Mouse (Mus musculus): ENCODE measurements around the gene Gstt3. TPM values are rescaled to one million over a fixed set of nuclear protein-coding genes. Genes with fewer than 3 reads are reported as not detected.

Gene Gstt3
- total and polyA plus RNA-seq, 2 experiments = 181 to 198 TPM

GRCm38 (mm10) chr10:75756719-75757118 lies 24.5 kb downstream of the Gstt3 start:
- DNase-seq (ENCODE audit: extremely low read depth, low read depth, low spot score) = no peak
- no peak for TF ChIP-seq POLR2A (IDR thresholded peaks at IDR 0.05; ENCODE audit: extremely low read depth, insufficient read depth, low read length)
- TF ChIP-seq CTCF (IDR thresholded peaks at IDR 0.05; ENCODE audit: low read depth, low read length) = no peak
- 93% methylated on average over 11 of the region's 11 CpGs for WGBS
- Histone ChIP-seq H3K27ac (replicated peaks; ENCODE audit: insufficient read depth, low read depth, low read length) (no peak overlapping the region), H3K4me3 (ENCODE audit: insufficient read depth, low read depth, low read length) (no peak overlapping the region), H3K9ac (ENCODE audit: low read depth, low read length) (no peak overlapping the region), H3K4me1 (ENCODE audit: control insufficient read depth, insufficient read depth, low read length) (no peaks in the 10 kb centered on the region), H3K36me3 (ENCODE audit: control insufficient read depth, insufficient read depth, low read length) (peaks cover 18% of the 10 kb centered on the region), H3K79me2 (ENCODE audit: control insufficient read depth, insufficient read depth, low read length) (peaks cover 5% of the 10 kb centered on the region; the same call in 1 of the 2 replicates), H3K27me3 (ENCODE audit: control insufficient read depth, insufficient read depth, low read length) (no peaks in the 10 kb centered on the region)

- no peak overlapping the region for H3K4me3 ChIP-seq (ENCODE audit: insufficient read depth, low read depth, low read length)
- WGBS = 43% methylated on average over 3 of the region's 3 CpGs
- 0 out of 2 replicates have a peak, but pooled peaks cover 2% of the 10 kb centered on the region for H3K4me1 ChIP-seq (ENCODE audit: control insufficient read depth, insufficient read depth, low read length)
- no peak overlapping the region for H3K27ac ChIP-seq (replicated peaks; ENCODE audit: insufficient read depth, low read depth, low read length)
- no peak overlapping the region for H3K9ac ChIP-seq (ENCODE audit: low read depth, low read length)
- peak; percentile 55 for DNase-seq (ENCODE audit: extremely low read depth, low read depth, low spot score)
- H3K27me3 ChIP-seq (ENCODE audit: control insufficient read depth, insufficient read depth, low read length) = no peaks in the 10 kb centered on the region
- H3K79me2 ChIP-seq (ENCODE audit: control insufficient read depth, insufficient read depth, low read length) = no peaks in the 10 kb centered on the region
- peaks cover 16% of the 10 kb centered on the region for H3K36me3 ChIP-seq (ENCODE audit: control insufficient read depth, insufficient read depth, low read length)
- peak; percentile 76 for TF ChIP-seq CTCF (IDR thresholded peaks at IDR 0.05; ENCODE audit: low read depth, low read length)
- no peak for TF ChIP-seq POLR2A (IDR thresholded peaks at IDR 0.05; ENCODE audit: extremely low read depth, insufficient read depth, low read length)
These were observed 37.2 kb downstream of the Gstt3 start for GRCm38 (mm10) chr10:75744017-75744416.

- no peak overlapping the region for H3K4me3 ChIP-seq (ENCODE audit: insufficient read depth, low read depth, low read length)
- H3K36me3 ChIP-seq (ENCODE audit: control insufficient read depth, insufficient read depth, low read length) = peaks cover 19% of the 10 kb centered on the region
- H3K79me2 ChIP-seq (ENCODE audit: control insufficient read depth, insufficient read depth, low read length) = no peaks in the 10 kb centered on the region
- H3K9ac ChIP-seq (ENCODE audit: low read depth, low read length) = no peak overlapping the region
- no peak for DNase-seq (ENCODE audit: extremely low read depth, low read depth, low spot score)
- WGBS = 93% methylated on average over 12 of the region's 12 CpGs
- TF ChIP-seq CTCF (IDR thresholded peaks at IDR 0.05; ENCODE audit: low read depth, low read length) (no peak), POLR2A (IDR thresholded peaks at IDR 0.05; ENCODE audit: extremely low read depth, insufficient read depth, low read length) (no peak)
- no peaks in the 10 kb centered on the region for H3K27me3 ChIP-seq (ENCODE audit: control insufficient read depth, insufficient read depth, low read length)
- H3K4me1 ChIP-seq (ENCODE audit: control insufficient read depth, insufficient read depth, low read length) = 0 out of 2 replicates have a peak, but pooled peaks cover 2% of the 10 kb centered on the region
- H3K27ac ChIP-seq (replicated peaks; ENCODE audit: insufficient read depth, low read depth, low read length) = no peak overlapping the region
These were observed 37.8 kb downstream of the Gstt3 start for GRCm38 (mm10) chr10:75743369-75743768.

- WGBS = 41% methylated on average over 3 of the region's 3 CpGs
- Histone ChIP-seq H3K4me3 (ENCODE audit: insufficient read depth, low read depth, low read length) (no peak overlapping the region), H3K4me1 (ENCODE audit: control insufficient read depth, insufficient read depth, low read length) (0 out of 2 replicates have a peak, but pooled peaks cover 2% of the 10 kb centered on the region), H3K27me3 (ENCODE audit: control insufficient read depth, insufficient read depth, low read length) (no peaks in the 10 kb centered on the region), H3K9ac (ENCODE audit: low read depth, low read length) (no peak overlapping the region), H3K79me2 (ENCODE audit: control insufficient read depth, insufficient read depth, low read length) (no peaks in the 10 kb centered on the region), H3K27ac (replicated peaks; ENCODE audit: insufficient read depth, low read depth, low read length) (no peak overlapping the region), H3K36me3 (ENCODE audit: control insufficient read depth, insufficient read depth, low read length) (peaks cover 14% of the 10 kb centered on the region)
- no peak for TF ChIP-seq POLR2A (IDR thresholded peaks at IDR 0.05; ENCODE audit: extremely low read depth, insufficient read depth, low read length)
- no peak for DNase-seq (ENCODE audit: extremely low read depth, low read depth, low spot score)
These were observed 40.3 kb downstream of the Gstt3 start for GRCm38 (mm10) chr10:75740866-75741265.

- 97% methylated on average over 7 of the region's 7 CpGs for WGBS
- no peaks in the 10 kb centered on the region for H3K79me2 ChIP-seq (ENCODE audit: control insufficient read depth, insufficient read depth, low read length)
- no peaks in the 10 kb centered on the region for H3K27me3 ChIP-seq (ENCODE audit: control insufficient read depth, insufficient read depth, low read length)
- no peak overlapping the region for H3K4me3 ChIP-seq (ENCODE audit: insufficient read depth, low read depth, low read length)
- no peaks in the 10 kb centered on the region for H3K4me1 ChIP-seq (ENCODE audit: control insufficient read depth, insufficient read depth, low read length)
- H3K27ac ChIP-seq (replicated peaks; ENCODE audit: insufficient read depth, low read depth, low read length) = no peak overlapping the region
- DNase-seq (ENCODE audit: extremely low read depth, low read depth, low spot score) = no peak
- no peak overlapping the region for H3K9ac ChIP-seq (ENCODE audit: low read depth, low read length)
- TF ChIP-seq POLR2A (IDR thresholded peaks at IDR 0.05; ENCODE audit: extremely low read depth, insufficient read depth, low read length) (no peak), CTCF (IDR thresholded peaks at IDR 0.05; ENCODE audit: low read depth, low read length) (no peak)
- H3K36me3 ChIP-seq (ENCODE audit: control insufficient read depth, insufficient read depth, low read length) = peaks cover 37% of the 10 kb centered on the region
These were observed 55.8 kb downstream of the Gstt3 start for GRCm38 (mm10) chr10:75725449-75725848.

Other genes starting within 250 kb of the Gstt3 start
- under 0.01 TPM in 1 of 2 replicates, not detected in the other for gene Lrrc75b, start 221.1 kb downstream of the Gstt3 start, total RNA-seq (2014; rRNA removed)
- 0.02 TPM in 1 of 2 replicates, not detected in the other for gene Lrrc75b, start 221.1 kb downstream of the Gstt3 start, polyA plus RNA-seq (2012; rRNA removed)
- gene Ggt1, start 219.8 kb downstream of the Gstt3 start, total RNA-seq (2014; rRNA removed) = 0.54 and 0.92 TPM in 2 replicates
- 0.20 and 0.68 TPM in 2 replicates for gene Ggt1, start 219.8 kb downstream of the Gstt3 start, polyA plus RNA-seq (2012; rRNA removed)
- 1.2 and 2.0 TPM in 2 replicates for gene Ggt5, start 192.1 kb downstream of the Gstt3 start, total RNA-seq (2014; rRNA removed)
- gene Ggt5, start 192.1 kb downstream of the Gstt3 start, polyA plus RNA-seq (2012; rRNA removed) = 7.0 and 10.6 TPM in 2 replicates
- gene Susd2, start 137.4 kb downstream of the Gstt3 start, total RNA-seq (2014; rRNA removed) = 1.0 and 1.1 TPM in 2 replicates
- gene Susd2, start 137.4 kb downstream of the Gstt3 start, polyA plus RNA-seq (2012; rRNA removed) = 2.0 and 2.8 TPM in 2 replicates
- 7.8 and 12.7 TPM in 2 replicates for gene Cabin1, start 17.1 kb downstream of the Gstt3 start, total RNA-seq (2014; rRNA removed)
- gene Cabin1, start 17.1 kb downstream of the Gstt3 start, polyA plus RNA-seq (2012; rRNA removed) = 7.7 and 10.1 TPM in 2 replicates
- 347 and 388 TPM in 2 replicates for gene Ddt, start 8.0 kb downstream of the Gstt3 start, total RNA-seq (2014; rRNA removed)
- gene Ddt, start 8.0 kb downstream of the Gstt3 start, polyA plus RNA-seq (2012; rRNA removed) = 898 and 914 TPM in 2 replicates
- not detected in 2 replicates for gene Gm20441, start 460 bp downstream of the Gstt3 start, total RNA-seq (2014; rRNA removed)
- 0.37 and 0.80 TPM in 2 replicates for gene Gm20441, start 460 bp downstream of the Gstt3 start, polyA plus RNA-seq (2012; rRNA removed)
- gene Gstt1, start 17.2 kb upstream of the Gstt3 start, total RNA-seq (2014; rRNA removed) = 458 and 622 TPM in 2 replicates
- 1,012 and 1,223 TPM in 2 replicates for gene Gstt1, start 17.2 kb upstream of the Gstt3 start, polyA plus RNA-seq (2012; rRNA removed)
- 0.09 TPM in 1 of 2 replicates, not detected in the other for gene Gstt4, start 41.1 kb upstream of the Gstt3 start, total RNA-seq (2014; rRNA removed)
- gene Gstt4, start 41.1 kb upstream of the Gstt3 start, polyA plus RNA-seq (2012; rRNA removed) = not detected in 2 replicates
- gene Gstt2, start 56.0 kb upstream of the Gstt3 start, total RNA-seq (2014; rRNA removed) = 253 and 308 TPM in 2 replicates
- gene Gstt2, start 56.0 kb upstream of the Gstt3 start, polyA plus RNA-seq (2012; rRNA removed) = 357 and 830 TPM in 2 replicates
- 211 and 380 TPM in 2 replicates for gene Mif, start 78.8 kb upstream of the Gstt3 start, total RNA-seq (2014; rRNA removed)
- 1,030 and 1,462 TPM in 2 replicates for gene Mif, start 78.8 kb upstream of the Gstt3 start, polyA plus RNA-seq (2012; rRNA removed)
- gene Derl3, start 112.0 kb upstream of the Gstt3 start, total RNA-seq (2014; rRNA removed) = 2.1 and 6.4 TPM in 2 replicates
- 6.4 and 15.0 TPM in 2 replicates for gene Derl3, start 112.0 kb upstream of the Gstt3 start, polyA plus RNA-seq (2012; rRNA removed)
- 10.9 and 13.6 TPM in 2 replicates for gene Smarcb1, start 140.2 kb upstream of the Gstt3 start, total RNA-seq (2014; rRNA removed)
- gene Smarcb1, start 140.2 kb upstream of the Gstt3 start, polyA plus RNA-seq (2012; rRNA removed) = 15.9 and 18.1 TPM in 2 replicates
- gene Chchd10, start 151.7 kb upstream of the Gstt3 start, total RNA-seq (2014; rRNA removed) = 657 and 788 TPM in 2 replicates
- gene Chchd10, start 151.7 kb upstream of the Gstt3 start, polyA plus RNA-seq (2012; rRNA removed) = 1,775 and 1,843 TPM in 2 replicates
- gene Mmp11, start 155.1 kb upstream of the Gstt3 start, total RNA-seq (2014; rRNA removed) = 0.18 and 1.5 TPM in 2 replicates
- 1.4 and 1.6 TPM in 2 replicates for gene Mmp11, start 155.1 kb upstream of the Gstt3 start, polyA plus RNA-seq (2012; rRNA removed)
- 0.09 TPM in 1 of 2 replicates, not detected in the other for gene Gm867, start 159.3 kb upstream of the Gstt3 start, total RNA-seq (2014; rRNA removed)
- 0.11 TPM in 1 of 2 replicates, not detected in the other for gene Gm867, start 159.3 kb upstream of the Gstt3 start, polyA plus RNA-seq (2012; rRNA removed)
- gene Vpreb3, start 161.6 kb upstream of the Gstt3 start, total RNA-seq (2014; rRNA removed) = 0.55 and 1.3 TPM in 2 replicates
- 0.73 and 2.0 TPM in 2 replicates for gene Vpreb3, start 161.6 kb upstream of the Gstt3 start, polyA plus RNA-seq (2012; rRNA removed)
- 0.07 TPM in 1 of 2 replicates, not detected in the other for gene Gm5134, start 173.1 kb upstream of the Gstt3 start, total RNA-seq (2014; rRNA removed)
- gene Gm5134, start 173.1 kb upstream of the Gstt3 start, polyA plus RNA-seq (2012; rRNA removed) = not detected in 2 replicates

All from liver, adult 2 months (tissue).